Mouse (Mus musculus) olfactory bulb, adult 2 months (tissue): Measurements from ENCODE around the gene Pcbp4.

Source experiments
- CTCF ChIP-seq: fragments of 200-500 bp; IDR thresholded peaks from 2 replicates; pipeline ENCODE4 v1.5.1; 2012; ENCODE audit warnings: low read depth, mild to moderate bottlenecking, low read length, moderate library complexity; ENCODE audit not compliant: insufficient read depth
- POLR2A ChIP-seq: fragments of 200-500 bp; IDR thresholded peaks from 2 replicates; pipeline ENCODE4 v1.6.1; 2012; ENCODE audit warnings: mild to moderate bottlenecking, low read depth, low read length, moderate library complexity; ENCODE audit not compliant: insufficient read depth

DNA sequence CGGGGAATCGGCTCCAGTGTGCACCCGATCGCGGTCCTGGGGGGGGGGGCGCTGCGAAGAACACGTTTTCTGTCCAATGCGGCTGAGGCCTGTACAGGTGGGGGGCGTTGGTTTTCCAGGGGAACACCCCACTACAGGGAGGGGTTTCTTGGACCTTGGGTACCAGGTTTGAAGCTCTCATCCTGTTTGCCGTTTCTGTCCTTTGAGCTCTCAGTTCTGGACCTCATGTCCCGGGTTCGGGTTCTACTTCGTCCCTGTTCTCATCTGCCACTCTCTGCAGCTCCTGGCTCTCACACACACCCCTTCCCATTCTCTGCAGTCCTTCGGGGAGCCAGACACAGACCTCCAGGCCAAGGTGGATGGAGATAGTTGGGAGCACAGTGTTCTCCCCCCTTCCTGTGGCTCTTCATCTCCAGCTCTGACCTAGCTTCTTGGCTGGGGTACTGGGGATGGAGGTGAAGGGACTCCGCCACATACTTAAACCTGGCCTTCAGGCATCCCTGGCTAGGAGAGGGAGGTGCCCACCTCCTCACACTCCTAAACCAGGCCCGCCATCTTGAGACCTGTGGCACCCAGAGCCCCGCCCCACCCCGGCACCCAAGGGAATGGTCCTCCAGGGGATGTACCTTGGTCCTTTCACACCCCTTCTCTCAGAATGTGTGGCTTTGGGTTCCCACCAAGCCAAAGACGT is 1.1 kb downstream of the Pcbp4 start:
- TF ChIP-seq CTCF: no peak
- no peak for TF ChIP-seq POLR2A
